Mouse (Mus musculus) skeletal muscle tissue, postnatal 0 days (tissue): ENCODE measurements around the gene Gm49355. TPM values are rescaled to one million over a fixed set of nuclear protein-coding genes. Genes with fewer than 3 reads are reported as not detected.

Source experiments
- polyA plus RNA-seq: library from polyadenylated mRNA; unstranded; fragments of >200 nt; fragmentation: Nextera tagmentation; extraction: Ambion mirVana; gene quantifications from 2 replicates; pipeline ENCODE4 v1.2.1, GENCODE M21; 2015

Gene Gm49355
- 0.09 and 0.19 TPM in 2 replicates for polyA plus RNA-seq

DNA sequence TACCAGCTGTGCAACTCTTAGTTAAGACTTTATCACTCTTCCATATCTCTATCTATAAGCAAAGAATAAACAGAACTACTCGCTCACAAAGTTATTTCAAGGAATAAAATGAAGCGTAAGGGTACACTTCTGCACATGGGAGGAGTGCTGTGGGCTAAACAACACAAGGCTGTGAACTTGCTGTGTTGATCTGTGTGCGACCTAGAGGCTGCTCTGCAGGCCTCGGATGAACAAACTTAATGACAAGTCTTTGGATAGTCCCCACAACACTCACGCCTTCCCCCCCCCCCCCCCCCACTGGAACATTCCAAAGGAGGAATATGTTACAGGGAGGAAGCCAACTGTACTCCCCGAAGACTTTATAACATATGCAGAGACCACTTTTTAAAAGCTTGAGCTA lies at the start of gene Gm49355:
Gene Gm49355, plus strand, starts transcription at position 336 of the 400 bp plus-strand sequence.

DNA sequence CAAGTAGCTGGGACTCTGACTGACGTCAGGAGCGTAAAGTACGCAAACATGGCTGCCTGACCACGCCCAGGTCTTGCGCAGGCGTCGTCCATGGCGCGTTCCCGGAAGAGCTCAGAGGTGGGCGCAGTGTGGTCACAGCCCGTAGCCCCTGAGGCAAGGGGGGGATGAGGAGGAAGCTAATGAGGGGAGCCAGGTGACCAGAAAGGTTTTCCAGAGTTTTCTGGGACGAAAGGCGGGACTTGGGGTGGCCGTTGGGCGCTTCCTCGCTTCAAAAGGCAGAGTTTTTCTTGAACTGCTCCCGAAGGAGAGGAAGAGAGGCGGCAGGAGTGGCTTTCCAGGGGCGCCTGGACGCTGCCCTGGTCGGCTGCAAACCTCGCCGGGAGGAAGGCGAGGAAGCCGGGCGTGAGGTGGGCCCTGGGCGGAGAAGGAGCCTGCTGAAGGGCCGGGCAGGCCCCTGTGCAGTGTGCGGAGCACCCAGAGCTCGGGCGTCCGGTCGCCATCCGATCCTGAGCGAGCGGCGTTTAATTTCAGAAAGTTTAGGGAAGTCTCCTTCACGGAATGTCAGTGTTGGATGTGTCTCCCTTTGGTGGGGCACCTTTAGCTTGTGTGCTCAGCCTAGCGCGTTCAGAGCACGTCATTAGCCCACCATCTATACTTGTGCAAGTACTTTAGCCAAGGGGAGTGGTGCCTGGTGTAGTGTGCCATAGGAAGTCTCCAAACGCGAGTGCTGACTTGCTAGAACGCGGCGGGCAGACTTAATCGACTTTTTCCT lies 551 bp downstream of the Gm49355 start, which contains the start of gene 3830406C13Rik:
Gene 3830406C13Rik, plus strand, starts transcription at position 33 of the 772 bp plus-strand sequence.

DNA sequence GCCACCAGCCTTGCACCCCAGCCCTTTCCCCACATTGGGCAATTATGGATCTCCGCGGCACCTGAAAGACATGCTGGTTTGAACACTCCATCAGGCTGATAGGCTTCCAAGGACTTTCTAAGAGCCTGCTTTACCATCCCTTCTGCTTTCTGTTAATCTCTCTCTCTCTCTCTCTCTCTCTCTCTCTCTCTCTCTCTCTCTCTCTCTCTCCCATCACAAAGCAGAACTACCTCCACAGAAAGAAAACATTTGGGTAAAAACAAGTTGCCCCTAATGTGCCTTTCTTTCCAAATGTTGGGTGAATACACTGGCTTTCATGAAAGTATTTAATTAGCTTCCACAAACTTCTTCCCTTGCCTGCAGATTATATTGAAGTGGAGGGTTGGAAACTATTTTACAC lies 64.3 kb downstream of the Gm49355 start, which contains the start of gene Fezf2:
Gene Fezf2, minus strand, starts transcription at position 101 of the 400 bp plus-strand sequence.

Other genes with a start within 250 kb of the Gm49355 start
- 22.9 and 26.2 TPM in 2 replicates for gene 3830406C13Rik, start 197 bp downstream of the Gm49355 start, polyA plus RNA-seq
- gene Fezf2, start 64.2 kb downstream of the Gm49355 start, polyA plus RNA-seq = not detected in 2 replicates